Mouse (Mus musculus) WW6 (cell line): ENCODE data around the gene Sntb2.
A peak's percentile ranks its signal among the peaks of the same experiment; 100 is the strongest.
"Not testable (repeated sequence)": the region's sequence is repeated elsewhere in the genome, so short reads cannot be mapped to it uniquely, and the experiment has no call there.

Source experiments
- DNase-seq: peaks from one replicate; pipeline ENCODE4 v3.0.0-alpha.2; 2013; ENCODE audit warnings: low read depth, low spot score

Gene Sntb2

DNA sequence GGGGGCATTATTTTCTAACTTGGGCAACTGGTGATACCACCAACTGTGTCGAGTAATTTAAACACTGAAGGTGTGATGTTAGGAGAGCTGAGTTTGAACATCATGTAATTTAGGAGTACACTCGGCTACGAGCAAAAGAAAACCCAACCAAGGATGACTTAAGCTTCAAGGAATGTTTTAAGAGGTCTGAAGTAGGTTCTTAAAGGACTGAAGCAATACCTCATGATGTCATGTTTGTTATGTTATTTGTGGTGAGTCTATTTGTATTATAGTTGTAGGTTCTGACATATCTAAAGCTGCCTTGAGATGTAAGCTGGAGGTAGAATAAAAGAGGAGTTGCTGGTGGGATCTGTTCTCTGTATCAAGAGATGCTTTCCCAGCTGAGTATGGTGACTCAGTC, 34.4 kb downstream of the Sntb2 start:
- no peak for DNase-seq

DNA sequence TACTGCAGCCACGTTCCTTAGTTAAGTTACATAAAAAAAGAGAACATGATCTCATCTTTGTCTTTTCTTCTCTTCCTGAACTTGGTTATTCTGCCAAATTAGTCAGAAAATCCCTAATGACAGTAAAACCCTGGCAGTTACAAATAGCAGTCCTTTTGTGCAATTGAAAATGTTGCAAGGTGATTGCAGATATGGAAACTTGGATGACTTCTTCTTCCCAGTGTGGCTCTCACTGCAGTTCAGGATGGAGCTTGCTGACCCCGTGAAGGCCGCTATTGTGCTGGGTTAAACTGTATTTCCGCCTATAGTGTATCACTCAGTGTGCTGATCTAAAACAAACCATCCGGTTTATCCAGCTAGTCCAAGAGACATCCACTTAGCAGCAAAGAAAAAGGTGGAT, 36.4 kb downstream of the Sntb2 start:
- DNase-seq, result no peak

DNA sequence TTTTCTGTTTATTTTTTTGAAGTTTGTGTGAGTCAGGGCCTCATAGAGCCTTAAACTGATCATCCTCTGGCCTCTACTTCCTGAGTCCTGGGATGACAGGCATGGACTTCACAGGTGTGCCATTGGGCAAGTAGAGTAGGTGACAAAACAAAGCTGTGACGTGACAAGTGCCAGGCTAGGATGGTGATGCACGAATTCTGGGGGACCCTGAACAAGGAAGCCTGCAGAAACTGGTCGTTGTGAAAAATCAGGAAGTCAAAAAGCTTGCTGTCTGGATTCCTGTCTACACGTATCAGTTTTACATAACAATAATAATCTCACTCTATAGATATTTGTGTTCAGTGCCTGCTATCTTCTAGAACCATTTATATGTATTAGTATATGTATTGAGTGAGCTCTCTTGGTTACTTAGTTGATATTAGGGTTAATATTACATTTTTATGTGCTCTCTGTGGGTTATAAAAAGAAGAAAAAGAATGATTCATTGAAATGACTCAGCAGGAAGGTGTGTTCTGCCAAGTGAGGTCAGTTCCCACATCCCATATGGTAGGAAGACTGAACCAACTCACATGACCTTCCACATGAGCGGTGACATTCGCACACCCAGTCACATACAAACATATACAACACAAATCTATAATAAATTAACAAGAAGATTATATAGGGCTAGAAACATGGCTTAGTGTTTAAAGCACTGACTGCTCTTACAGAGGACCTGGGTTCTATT, 37.2 kb downstream of the Sntb2 start:
- DNase-seq, result no peak

DNA sequence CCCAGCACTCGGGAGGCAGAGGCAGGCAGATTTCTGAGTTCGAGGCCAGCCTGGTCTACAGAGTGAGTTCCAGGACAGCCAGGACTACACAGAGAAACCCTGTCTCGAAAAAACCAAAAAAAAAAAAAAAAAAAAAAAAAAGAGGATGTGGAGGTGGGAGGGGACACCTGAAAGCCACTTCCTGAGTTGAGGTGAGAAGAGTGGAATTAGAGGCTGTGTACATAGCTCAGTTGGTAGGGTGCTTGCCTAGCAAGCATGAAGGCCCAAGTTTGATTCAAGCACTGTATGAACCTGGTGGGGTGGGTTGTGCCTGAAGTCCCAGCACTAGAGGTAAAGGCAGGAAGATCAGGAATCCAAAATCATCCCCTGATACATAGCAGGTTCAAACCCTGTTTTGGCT, 38.0 kb downstream of the Sntb2 start:
- not testable (repeated sequence) for DNase-seq

DNA sequence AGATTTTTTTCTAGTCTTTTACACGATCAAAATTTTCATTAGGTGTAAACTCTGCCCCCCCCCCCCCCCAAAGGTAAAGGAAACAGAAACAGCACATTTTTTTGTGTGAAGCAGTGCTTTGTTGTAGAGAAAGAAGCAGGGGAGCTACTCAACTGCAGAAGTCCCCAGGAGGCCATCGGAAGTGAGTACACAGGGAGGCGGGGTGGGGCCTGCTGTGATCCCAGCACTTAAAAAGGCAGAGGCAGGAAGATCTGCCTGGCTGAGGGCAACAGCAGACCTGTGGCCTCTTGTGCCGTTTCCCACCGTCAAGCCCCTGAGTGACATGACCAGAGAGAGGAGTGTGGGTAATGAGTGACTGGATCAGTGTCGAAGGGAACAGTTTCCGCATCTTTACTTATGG, 39.2 kb downstream of the Sntb2 start:
- peak; percentile 28 for DNase-seq

DNA sequence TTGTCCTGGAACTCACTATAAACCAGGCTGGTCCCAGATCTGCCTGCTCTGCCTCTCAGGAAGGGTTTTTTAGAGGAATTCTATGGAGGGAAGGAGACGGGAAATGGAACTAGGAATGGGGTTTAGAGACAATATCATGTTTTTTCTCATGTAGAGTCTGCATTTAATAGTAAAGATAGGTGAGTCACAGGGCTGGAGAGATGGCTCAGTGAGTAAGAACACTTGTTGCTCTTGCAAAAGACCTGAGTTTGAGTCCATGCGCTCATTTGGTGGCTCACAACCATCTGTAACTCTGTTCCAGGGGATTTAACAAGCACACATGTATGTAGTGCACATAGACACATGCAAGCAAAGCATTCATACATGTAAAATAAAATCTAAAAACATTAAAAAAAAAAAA, 40.2 kb downstream of the Sntb2 start:
- DNase-seq, result no peak

DNA sequence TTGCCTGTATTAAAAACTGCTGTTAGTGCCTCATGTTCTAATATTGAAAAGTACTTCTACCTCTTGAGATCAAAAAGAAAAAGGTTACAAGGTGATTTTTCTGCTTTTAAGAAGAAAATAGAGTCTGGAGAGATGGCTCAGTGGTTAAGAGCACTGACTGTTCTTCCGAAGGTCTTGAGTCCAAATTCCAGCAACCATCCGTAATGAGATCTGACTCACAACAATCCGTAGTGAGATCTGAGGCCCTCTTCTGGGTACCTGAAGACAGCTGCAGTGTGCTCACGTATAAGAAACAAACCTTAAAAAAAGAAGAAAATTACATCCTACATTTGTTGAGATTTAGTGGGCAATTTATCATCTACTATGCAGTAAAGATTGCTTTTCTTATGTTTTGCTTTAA, 40.9 kb downstream of the Sntb2 start:
- DNase-seq, result no peak

DNA sequence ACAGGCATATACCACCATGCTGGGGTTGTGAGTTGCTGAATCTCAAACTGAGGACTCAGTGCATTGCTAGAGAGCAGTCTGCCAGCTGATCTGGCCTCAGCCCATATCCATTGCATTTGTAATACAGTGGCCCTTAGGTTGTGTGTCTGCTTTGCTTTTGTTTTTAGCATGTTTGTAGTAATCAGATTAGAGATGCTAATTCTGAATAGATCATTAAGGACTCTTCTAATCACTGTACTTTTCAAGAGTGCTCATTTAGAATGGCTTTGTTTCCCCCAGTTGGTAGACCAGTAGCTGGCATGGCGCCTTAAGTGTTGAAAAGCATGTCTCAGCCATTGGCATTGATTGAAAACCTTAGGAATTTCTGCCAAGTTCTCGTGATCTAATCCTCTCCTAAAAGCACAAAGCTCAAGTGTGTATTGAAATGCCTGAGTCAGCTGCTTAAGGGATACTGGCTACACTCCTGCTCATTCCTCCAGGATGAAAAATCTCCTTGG, 43.3 kb downstream of the Sntb2 start:
- DNase-seq, result no peak

DNA sequence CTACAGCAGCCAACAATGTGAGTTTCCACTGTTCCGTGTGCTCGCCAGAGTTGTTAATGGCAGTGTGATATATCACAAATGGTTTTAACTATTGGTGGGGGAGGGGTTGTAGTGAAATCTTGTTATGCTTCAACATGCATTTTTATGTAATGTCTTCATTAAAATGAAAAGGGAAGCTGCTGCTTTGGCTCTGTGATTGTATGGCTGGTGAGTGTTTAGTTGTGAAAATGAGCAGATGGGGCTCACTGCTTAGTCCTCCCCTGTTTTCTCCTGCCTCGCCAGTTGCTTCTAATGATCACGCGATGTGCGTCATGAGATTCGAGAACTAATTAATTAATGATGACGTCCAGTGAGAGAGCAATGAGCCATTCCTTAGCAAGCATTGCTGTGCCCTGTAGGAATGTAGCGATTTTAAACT, 49.9 kb downstream of the Sntb2 start:
- no peak for DNase-seq

DNA sequence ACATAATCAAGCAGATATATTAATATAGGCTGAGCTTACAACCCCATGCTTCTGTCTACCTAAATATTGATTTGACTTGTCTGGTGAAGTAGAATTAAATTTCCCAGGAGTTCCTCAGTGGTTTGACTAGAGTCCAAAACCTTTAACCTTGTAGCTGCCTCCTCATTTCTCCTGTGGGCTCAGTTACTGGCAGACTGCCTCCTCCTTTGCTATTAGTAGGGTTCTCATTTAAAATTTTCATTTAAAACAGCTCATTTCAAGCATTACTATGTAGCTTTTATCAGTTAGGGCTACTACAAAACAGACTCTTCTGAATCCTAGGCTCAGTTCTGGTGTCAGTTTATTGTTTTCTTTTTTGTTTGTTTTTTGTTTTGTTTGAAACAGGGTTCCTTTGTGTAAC, 50.4 kb downstream of the Sntb2 start:
- no peak for DNase-seq

DNA sequence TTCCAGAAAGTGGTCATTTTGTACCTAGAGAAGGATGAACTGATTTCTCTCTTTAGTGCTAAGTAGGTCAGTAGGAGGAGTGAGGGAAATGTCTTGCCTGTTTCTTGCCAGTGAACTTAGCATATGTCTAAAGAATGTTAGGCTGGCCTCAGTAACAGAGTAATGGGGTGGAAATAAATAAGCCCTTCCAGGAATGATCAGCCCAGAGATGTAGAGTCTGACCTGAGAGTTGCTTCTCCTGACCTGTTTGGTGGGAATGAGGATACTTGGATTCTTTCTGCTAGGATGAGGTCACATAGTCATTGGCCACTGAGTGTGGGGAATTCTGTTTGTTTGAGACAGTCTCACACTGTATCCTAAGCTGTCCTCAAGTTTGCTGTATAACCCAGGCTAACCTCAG, 52.0 kb downstream of the Sntb2 start:
- no peak for DNase-seq

DNA sequence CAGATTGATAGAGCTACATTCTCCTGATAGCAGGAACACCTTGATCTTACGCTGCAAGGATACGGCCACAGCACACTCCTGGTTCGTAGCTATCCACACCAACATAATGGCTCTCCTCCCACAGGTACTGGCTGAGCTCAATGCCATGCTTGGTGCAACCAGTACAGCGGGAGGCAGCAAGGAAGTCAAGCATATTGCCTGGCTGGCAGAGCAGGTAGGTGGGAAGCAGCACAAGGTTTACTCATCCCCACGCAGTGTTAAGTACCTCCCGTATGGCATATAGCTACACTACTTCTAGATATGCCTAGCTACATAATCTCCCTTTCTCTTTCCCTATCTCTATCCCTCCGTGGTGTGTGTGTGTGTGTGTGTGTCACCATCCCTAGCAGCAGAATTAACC, 55.8 kb downstream of the Sntb2 start:
- no peak for DNase-seq

DNA sequence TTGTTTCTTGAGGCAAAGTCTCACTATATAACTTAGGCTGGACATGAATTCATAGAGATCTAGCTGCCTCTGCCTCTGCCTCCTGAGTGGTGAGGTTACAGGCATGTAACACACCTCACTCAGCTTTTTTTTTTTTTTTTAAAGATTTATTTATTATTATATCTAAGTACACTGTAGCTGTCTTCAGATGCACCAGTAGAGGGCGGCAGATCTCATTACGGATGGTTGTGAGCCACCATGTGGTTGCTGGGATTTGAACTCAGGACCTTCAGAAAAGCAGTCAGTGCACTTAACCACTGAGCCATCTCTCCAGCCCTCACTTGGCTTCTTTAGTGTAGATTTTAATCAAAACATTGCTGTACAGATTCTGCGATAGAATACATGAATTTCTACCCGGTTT, 60.8 kb downstream of the Sntb2 start:
- not testable (repeated sequence) for DNase-seq

DNA sequence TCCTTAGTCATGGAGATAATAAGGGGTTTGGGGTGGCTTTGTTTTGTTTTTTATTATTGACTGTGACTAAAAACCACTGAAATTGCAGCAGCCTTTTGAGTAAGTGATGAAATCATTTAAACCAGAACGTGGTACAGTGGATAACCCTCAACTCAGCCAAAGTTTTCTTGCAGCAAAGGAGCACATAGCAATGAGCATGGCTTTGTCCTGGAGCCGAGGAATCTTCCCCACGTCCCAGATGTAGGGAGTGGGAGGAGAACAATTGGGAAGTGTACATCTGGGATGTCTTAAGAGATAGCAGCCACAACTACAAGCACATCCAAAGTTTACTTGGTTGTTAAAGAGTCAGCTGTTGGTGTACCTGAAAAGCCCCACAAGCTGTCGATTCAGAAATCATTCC, 61.9 kb downstream of the Sntb2 start:
- DNase-seq, result no peak

DNA sequence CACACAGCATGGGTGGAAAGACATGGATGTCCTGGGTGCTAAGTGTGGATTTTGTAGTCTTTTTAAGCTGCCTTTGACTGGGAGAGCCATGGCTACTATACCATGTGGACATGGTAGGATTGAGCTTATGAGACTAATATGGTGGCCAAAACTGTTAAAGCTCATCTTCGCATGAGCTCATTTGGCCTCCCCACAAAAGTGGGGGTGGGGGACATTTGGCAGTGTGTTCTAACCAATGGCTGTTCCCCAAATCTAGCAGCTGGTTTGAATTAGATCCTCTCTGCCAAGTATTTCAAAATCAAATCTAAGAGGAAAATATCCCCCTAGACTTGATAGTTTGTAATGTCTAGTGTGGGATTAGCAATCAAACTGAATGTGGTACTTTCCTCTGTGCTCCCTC, 63.5 kb downstream of the Sntb2 start:
- DNase-seq, result no peak

DNA sequence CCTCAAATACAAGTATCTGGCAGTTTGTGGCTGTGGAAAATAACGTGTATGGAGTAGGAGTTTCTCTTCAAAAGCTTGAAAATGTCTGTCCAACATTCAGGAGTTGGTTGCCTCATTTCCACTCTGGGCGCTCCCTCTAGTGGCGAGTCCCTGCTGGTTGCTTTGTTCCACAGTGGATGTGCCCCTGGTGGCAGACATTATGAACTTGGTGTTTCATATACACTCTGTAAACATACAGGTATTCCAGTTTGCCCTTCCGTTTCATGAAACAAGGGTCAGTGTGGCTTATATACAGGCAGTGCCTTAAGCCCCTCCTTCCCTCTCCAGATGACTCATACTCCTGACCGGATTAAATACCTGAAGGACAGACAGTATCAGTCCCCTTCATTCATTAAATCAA, 67.0 kb downstream of the Sntb2 start:
- DNase-seq, result peak; percentile 65

DNA sequence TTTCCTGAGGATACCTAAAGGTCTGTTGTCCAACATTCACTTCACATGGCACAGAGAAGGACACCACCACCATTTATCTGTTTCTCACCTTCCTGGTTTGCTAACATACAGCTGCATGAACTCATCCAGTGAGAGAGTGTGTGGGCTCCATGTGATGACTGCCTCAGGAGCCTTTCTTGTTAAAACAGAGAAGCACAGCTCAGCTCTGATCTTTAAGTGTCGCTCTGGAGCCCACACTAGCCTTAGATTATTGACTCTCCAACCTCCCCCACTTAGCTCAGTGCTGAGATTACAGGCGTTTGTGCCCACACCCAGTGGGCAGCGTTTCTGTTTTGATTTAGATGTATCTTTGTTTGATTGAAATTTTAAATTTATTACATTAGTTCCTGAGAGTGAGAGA, 72.2 kb downstream of the Sntb2 start:
- no peak for DNase-seq

DNA sequence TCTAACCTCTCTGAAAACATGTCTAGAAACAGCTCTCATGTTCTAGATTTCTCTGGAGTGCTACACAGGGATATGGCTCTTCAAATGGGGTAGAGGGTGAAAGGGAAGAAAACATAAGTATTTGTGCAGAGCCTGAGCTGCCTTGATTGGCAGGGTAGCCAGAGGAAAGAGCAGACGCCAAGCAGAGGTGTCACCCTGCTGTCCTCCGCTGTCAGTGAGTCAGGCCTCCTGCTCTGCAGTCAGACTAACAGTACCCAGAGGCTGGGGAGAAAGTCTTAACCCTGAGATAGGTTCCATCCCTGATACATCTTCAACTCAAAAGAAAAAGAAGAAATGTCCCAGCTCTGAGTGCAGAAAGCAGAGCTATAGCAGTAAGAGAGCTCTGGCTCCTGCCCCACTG, 77.1 kb downstream of the Sntb2 start:
- DNase-seq, result no peak

DNA sequence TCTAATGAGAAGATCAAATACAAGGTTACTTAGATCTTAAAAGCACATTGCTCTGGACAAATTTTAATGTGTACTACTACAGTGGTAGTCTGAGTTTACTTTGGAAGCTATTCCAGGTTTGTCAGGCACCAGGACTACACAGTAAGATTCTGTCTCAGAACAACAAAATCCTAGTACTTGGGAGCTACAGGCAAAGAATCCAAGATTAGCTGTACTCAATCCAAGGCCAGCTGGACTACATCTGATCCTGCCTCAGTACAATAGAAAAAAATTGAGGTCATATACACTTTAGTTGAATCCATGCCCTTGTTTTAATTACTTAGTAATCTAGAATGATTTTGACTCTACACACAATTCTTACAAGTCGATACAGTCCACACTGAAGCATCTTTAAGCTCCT, 79.4 kb downstream of the Sntb2 start:
- DNase-seq, result no peak

DNA sequence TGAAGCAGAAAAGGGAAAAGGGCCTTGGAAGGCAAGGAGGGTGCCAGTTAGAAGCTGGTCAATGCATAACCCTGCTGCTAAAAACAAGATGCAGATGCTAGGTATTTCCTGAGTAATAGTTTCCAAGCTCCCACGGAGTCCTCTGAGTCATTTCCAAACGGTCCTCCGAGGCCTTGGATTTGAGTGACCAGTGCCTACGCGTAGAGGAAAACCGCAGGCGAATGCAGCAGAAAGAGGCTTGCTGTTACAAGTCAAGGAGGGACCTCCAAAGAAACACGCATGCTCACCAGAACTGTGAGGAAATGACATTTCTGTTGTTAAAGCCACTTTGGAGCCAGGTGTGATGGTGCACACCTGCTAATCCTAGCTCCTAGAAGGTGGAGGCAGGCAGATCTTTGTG, 87.9 kb downstream of the Sntb2 start:
- DNase-seq, result no peak

DNA sequence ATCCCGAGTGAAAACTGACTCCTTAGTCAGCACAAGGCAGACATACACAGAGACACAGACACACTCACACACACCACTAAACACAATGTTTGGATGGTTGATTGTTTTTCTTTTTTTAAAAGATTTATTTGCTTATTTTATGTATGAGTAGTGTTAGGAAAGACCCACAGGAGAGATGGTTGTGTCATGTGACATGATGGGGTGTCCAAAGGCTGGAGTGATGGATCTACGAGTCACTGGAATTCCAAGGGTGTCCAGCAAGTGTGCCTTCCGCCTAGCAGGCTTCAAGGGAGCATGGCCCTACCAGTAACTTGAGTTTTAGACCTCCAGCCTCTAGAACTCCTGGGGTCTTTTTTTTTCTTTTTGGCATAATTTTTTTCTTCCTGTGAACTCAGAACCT, 93.8 kb downstream of the Sntb2 start:
- no peak for DNase-seq

DNA sequence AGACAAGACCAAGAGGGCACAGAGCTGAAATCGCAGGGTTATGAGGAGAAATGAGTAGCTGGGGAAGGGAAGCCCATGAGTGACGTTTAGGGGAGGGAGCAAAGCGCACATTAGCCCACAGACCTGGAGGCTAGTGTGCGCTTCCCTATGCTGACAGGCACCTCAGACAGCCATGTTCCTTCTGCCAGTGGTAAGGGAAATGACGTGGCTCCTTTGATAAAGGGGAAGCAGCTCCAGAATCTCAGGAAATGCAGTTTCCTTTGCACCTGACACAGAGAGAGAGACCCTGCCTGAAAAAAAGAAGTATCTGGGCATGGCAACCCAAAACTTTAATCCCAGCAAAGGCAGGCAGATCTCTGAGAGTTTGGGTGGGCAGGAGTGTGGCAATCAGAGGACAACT, 94.5 kb downstream of the Sntb2 start:
- DNase-seq, result no peak

DNA sequence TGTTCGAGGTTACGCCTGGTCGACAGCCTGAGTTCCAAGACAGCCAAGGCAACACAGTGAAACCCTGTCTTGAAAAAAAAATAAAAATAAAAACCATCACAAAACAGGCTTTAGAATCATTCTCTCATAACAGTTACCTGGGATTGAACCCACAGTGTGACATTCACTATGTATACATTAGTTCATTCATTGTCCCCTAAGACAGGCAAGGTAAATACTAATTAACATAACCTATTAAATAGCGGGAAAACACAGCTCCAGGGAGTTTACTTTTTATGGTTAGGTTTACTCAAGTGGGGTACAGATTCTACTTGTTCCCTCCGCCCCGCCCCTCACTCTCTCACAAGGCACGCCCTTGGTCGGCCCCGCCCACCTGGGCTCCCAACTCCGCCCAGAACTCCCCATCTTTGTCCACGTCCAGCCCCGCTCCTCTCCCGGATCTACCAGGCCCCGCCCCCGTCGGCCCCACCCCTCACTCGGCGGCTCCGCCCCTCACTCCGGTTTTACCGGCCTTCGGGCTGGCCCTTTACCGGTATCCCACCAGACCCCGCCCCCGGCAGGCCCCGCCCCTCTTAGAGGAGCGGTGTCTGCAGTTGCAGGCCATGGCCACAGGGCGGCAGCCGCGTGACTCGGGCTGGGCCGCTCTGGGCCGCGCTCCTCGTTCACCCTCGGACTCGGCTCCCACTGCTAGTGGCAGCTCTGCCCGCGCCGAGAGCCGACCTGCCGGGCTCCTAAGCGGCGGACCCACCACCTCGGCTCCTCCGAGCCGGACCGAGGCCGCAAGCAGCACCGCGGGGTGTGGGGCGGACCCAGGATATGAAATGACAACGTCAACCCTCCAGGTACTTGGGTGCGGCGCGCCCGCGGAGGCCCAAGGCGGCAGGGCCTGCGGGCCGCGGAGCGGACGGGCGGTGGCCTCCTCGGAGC, 95.4 kb downstream of the Sntb2 start, which contains the start of gene Vps4a:
Vps4a (plus strand) TSS at position 573 of the 927 bp plus-strand sequence.
- peak; percentile 87 for DNase-seq
